Mouse (Mus musculus) liver, postnatal 0 days (tissue): ENCODE results near the gene Ctnnb1.

ENCODE experiments used
- CTCF ChIP-seq: sonication (generic); IDR thresholded peaks from 2 replicates; pipeline ENCODE4 v1.5.1; 2016; ENCODE audit warnings: antibody characterized with exemption, low read depth
- EP300 ChIP-seq: IDR thresholded peaks from 2 replicates; pipeline ENCODE4 v1.6.1; 2016; ENCODE audit warnings: antibody characterized with exemption, low read depth, mild to moderate bottlenecking

DNA sequence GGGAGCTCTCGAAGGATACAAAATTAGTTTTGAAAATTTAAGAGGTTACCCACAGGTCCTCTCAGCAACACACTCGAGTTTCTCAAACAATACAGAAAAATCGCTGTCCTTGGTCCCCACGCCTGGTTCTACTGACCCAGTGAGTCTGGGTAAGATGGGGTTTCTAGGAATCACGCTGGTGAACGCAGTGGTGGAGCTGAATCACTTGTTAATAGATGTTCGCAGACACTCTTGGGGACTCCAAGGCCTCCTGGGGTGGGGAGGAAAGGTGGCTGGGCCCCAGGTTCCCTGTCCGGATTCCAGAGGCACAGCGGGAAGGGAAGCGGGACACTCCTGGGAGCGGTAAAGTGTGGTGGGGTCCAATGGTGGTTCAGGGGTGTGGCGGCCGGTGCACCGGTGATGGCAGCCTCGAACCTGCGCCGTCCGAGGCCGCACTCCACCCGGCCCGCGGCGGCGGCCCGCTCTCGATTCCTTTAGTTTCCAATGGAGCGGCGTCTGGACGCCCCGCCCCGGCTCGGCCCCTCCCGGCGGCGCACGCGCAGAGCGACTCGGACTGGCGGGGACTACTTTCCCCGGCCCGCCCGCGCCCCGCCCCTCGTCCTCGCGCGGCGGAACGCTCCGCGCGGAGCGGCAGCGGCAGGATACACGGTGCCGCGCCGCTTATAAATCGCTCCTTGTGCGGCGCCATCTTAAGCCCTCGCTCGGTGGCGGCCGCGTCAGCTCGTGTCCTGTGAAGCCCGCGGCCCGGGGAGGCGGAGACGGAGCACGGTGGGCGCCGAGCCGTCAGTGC, 4.0 kb downstream of the Ctnnb1 start:
- TF ChIP-seq CTCF, result no peak
- TF ChIP-seq EP300, result no peak
